Mouse (Mus musculus): ENCODE measurements around the gene Ttc9c. TPM values are rescaled to one million over a fixed set of nuclear protein-coding genes. Genes with fewer than 3 reads are reported as not detected.

The Ttc9c gene
- polyA plus RNA-seq, 1 experiment from 2014 or later, result 38.4 TPM

Other genes starting within 250 kb of the Ttc9c start
- 0.59 and 1.3 TPM in 2 replicates for gene Slc22a8, start 228.1 kb downstream of the Ttc9c start, polyA plus RNA-seq (2014; fragmentation: Nextera tagmentation; extraction: Ambion mirVana)
- gene Slc22a6, start 201.3 kb downstream of the Ttc9c start, polyA plus RNA-seq (2014; fragmentation: Nextera tagmentation; extraction: Ambion mirVana), result 0.67 and 1.1 TPM in 2 replicates
- gene Chrm1, start 155.5 kb downstream of the Ttc9c start, polyA plus RNA-seq (2014; fragmentation: Nextera tagmentation; extraction: Ambion mirVana), result 0.35 and 0.45 TPM in 2 replicates
- 100 and 107 TPM in 2 replicates for gene Slc3a2, start 96.0 kb downstream of the Ttc9c start, polyA plus RNA-seq (2014; fragmentation: Nextera tagmentation; extraction: Ambion mirVana)
- gene Wdr74, start 83.5 kb downstream of the Ttc9c start, polyA plus RNA-seq (2014; fragmentation: Nextera tagmentation; extraction: Ambion mirVana), result 76.6 and 80.1 TPM in 2 replicates
- gene 1700092M07Rik, start 78.6 kb downstream of the Ttc9c start, polyA plus RNA-seq (2014; fragmentation: Nextera tagmentation; extraction: Ambion mirVana), result 0.85 and 1.9 TPM in 2 replicates
- 140 and 142 TPM in 2 replicates for gene Stx5a, start 77.9 kb downstream of the Ttc9c start, polyA plus RNA-seq (2014; fragmentation: Nextera tagmentation; extraction: Ambion mirVana)
- 152 and 171 TPM in 2 replicates for gene Nxf1, start 62.3 kb downstream of the Ttc9c start, polyA plus RNA-seq (2014; fragmentation: Nextera tagmentation; extraction: Ambion mirVana)
- 173 and 194 TPM in 2 replicates for gene Tmem223, start 48.3 kb downstream of the Ttc9c start, polyA plus RNA-seq (2014; fragmentation: Nextera tagmentation; extraction: Ambion mirVana)
- 74.9 and 90.3 TPM in 2 replicates for gene Tmem179b, start 44.9 kb downstream of the Ttc9c start, polyA plus RNA-seq (2014; fragmentation: Nextera tagmentation; extraction: Ambion mirVana)
- 16.5 and 18.1 TPM in 2 replicates for gene Taf6l, start 32.9 kb downstream of the Ttc9c start, polyA plus RNA-seq (2014; fragmentation: Nextera tagmentation; extraction: Ambion mirVana)
- gene Polr2g, start 20.8 kb downstream of the Ttc9c start, polyA plus RNA-seq (2014; fragmentation: Nextera tagmentation; extraction: Ambion mirVana), result 151 and 157 TPM in 2 replicates
- 5.2 and 5.5 TPM in 2 replicates for gene Zbtb3, start 16.8 kb downstream of the Ttc9c start, polyA plus RNA-seq (2014; fragmentation: Nextera tagmentation; extraction: Ambion mirVana)
- 7.8 and 9.2 TPM in 2 replicates for gene Hnrnpul2, start 677 bp upstream of the Ttc9c start, polyA plus RNA-seq (2014; fragmentation: Nextera tagmentation; extraction: Ambion mirVana)
- not detected in 2 replicates for gene AC129217.1, start 10.4 kb upstream of the Ttc9c start, polyA plus RNA-seq (2014; fragmentation: Nextera tagmentation; extraction: Ambion mirVana)
- 44.9 and 47.3 TPM in 2 replicates for gene Bscl2, start 18.1 kb upstream of the Ttc9c start, polyA plus RNA-seq (2014; fragmentation: Nextera tagmentation; extraction: Ambion mirVana)
- gene Gng3, start 19.9 kb upstream of the Ttc9c start, polyA plus RNA-seq (2014; fragmentation: Nextera tagmentation; extraction: Ambion mirVana), result 22.2 and 24.6 TPM in 2 replicates
- gene Lrrn4cl, start 31.4 kb upstream of the Ttc9c start, polyA plus RNA-seq (2014; fragmentation: Nextera tagmentation; extraction: Ambion mirVana), result 1.6 and 2.4 TPM in 2 replicates
- 144 and 149 TPM in 2 replicates for gene Ubxn1, start 52.2 kb upstream of the Ttc9c start, polyA plus RNA-seq (2014; fragmentation: Nextera tagmentation; extraction: Ambion mirVana)
- 53.8 and 57.5 TPM in 2 replicates for gene Uqcc3, start 61.6 kb upstream of the Ttc9c start, polyA plus RNA-seq (2014; fragmentation: Nextera tagmentation; extraction: Ambion mirVana)
- 60.2 and 68.8 TPM in 2 replicates for gene Lbhd1, start 64.4 kb upstream of the Ttc9c start, polyA plus RNA-seq (2014; fragmentation: Nextera tagmentation; extraction: Ambion mirVana)
- not detected in 2 replicates for gene Gm49403, start 64.6 kb upstream of the Ttc9c start, polyA plus RNA-seq (2014; fragmentation: Nextera tagmentation; extraction: Ambion mirVana)
- gene 1810009A15Rik, start 69.5 kb upstream of the Ttc9c start, polyA plus RNA-seq (2014; fragmentation: Nextera tagmentation; extraction: Ambion mirVana), result 77.4 and 86.6 TPM in 2 replicates
- gene Gm49416, start 69.6 kb upstream of the Ttc9c start, polyA plus RNA-seq (2014; fragmentation: Nextera tagmentation; extraction: Ambion mirVana), result not detected in 2 replicates
- 34.8 and 35.1 TPM in 2 replicates for gene Ints5, start 73.7 kb upstream of the Ttc9c start, polyA plus RNA-seq (2014; fragmentation: Nextera tagmentation; extraction: Ambion mirVana)
- 99.2 and 103 TPM in 2 replicates for gene Ganab, start 78.7 kb upstream of the Ttc9c start, polyA plus RNA-seq (2014; fragmentation: Nextera tagmentation; extraction: Ambion mirVana)
- 42.3 and 42.4 TPM in 2 replicates for gene B3gat3, start 101.0 kb upstream of the Ttc9c start, polyA plus RNA-seq (2014; fragmentation: Nextera tagmentation; extraction: Ambion mirVana)
- gene Rom1, start 110.0 kb upstream of the Ttc9c start, polyA plus RNA-seq (2014; fragmentation: Nextera tagmentation; extraction: Ambion mirVana), result 2.2 and 2.5 TPM in 2 replicates
- gene Eml3, start 110.2 kb upstream of the Ttc9c start, polyA plus RNA-seq (2014; fragmentation: Nextera tagmentation; extraction: Ambion mirVana), result 18.2 and 20.4 TPM in 2 replicates
- gene Mta2, start 122.5 kb upstream of the Ttc9c start, polyA plus RNA-seq (2014; fragmentation: Nextera tagmentation; extraction: Ambion mirVana), result 39.7 and 43.6 TPM in 2 replicates
- 24.7 and 27.8 TPM in 2 replicates for gene Tut1, start 134.5 kb upstream of the Ttc9c start, polyA plus RNA-seq (2014; fragmentation: Nextera tagmentation; extraction: Ambion mirVana)
- gene Eef1g, start 147.7 kb upstream of the Ttc9c start, polyA plus RNA-seq (2014; fragmentation: Nextera tagmentation; extraction: Ambion mirVana), result 469 and 503 TPM in 2 replicates
- gene Ahnak, start 170.0 kb upstream of the Ttc9c start, polyA plus RNA-seq (2014; fragmentation: Nextera tagmentation; extraction: Ambion mirVana), result 44.8 and 57.6 TPM in 2 replicates